Mouse (Mus musculus) liver, embryonic 16.5 days (tissue): ENCODE data around the gene Hbs1l. TPM values are rescaled to one million over a fixed set of nuclear protein-coding genes. Genes with fewer than 3 reads are reported as not detected.

ENCODE experiments used
- ATAC-seq: fragments of 200-750 bp; cut with Nextera tagmentation; 2 replicates; pipeline ENCODE4 v1.8.0; 2017; ENCODE audit warnings: low read depth, mild to moderate bottlenecking, moderate number of reproducible peaks, moderate library complexity
- H3K27ac ChIP-seq: fragments of 300-500 bp; sonication (generic); 2 replicates; pipeline ENCODE4 v1.5.1; 2014; ENCODE audit warnings: mild to moderate bottlenecking, low read length
- H3K27me3 ChIP-seq: fragments of 300-500 bp; sonication (generic); 2 replicates; pipeline ENCODE4 v1.6.1; 2014; ENCODE audit warnings: low read depth, low read length, mixed read lengths; ENCODE audit not compliant: control insufficient read depth, insufficient read depth
- H3K36me3 ChIP-seq: fragments of 300-500 bp; sonication (generic); 2 replicates; pipeline ENCODE4 v1.6.1; 2014; ENCODE audit warnings: mild to moderate bottlenecking; ENCODE audit not compliant: control insufficient read depth, insufficient read depth
- H3K4me1 ChIP-seq: fragments of 300-500 bp; sonication (generic); 2 replicates; pipeline ENCODE4 v1.6.1; 2014; ENCODE audit warnings: low read depth, low read length, mixed read lengths; ENCODE audit not compliant: control insufficient read depth
- H3K4me2 ChIP-seq: fragments of 300-500 bp; sonication (generic); 2 replicates; pipeline ENCODE4 v1.6.1; 2014; ENCODE audit warnings: low read depth, low read length, mixed read lengths
- H3K4me3 ChIP-seq: fragments of 300-500 bp; sonication (generic); 2 replicates; pipeline ENCODE4 v1.5.1; 2014; ENCODE audit warnings: low read depth, mild to moderate bottlenecking, low read length
- H3K9ac ChIP-seq: fragments of 300-500 bp; sonication (generic); 2 replicates; pipeline ENCODE4 v1.6.1; 2014; ENCODE audit warnings: low read depth, low read length
- H3K9me3 ChIP-seq: fragments of 300-500 bp; sonication (generic); replicated peaks from 2 replicates; pipeline ENCODE4 v1.6.1; 2016; ENCODE audit warnings: low read length; ENCODE audit not compliant: control insufficient read depth
- WGBS: fragments of 180-500 bp; shearing (Covaris S2); extraction: QIAGEN DNeasy Blood & Tissue Kit; methylation state at CpG from one replicate; pipeline ENCODE4 v1.1.7; 2014; ENCODE audit not compliant: insufficient replicate concordance; 5-methylcytosine and 5-hydroxymethylcytosine counted together
- polyA plus RNA-seq: library from polyadenylated mRNA; unstranded; fragments of >200 nt; fragmentation: Nextera tagmentation; extraction: Ambion mirVana; gene quantifications from 2 replicates; pipeline ENCODE4 v1.2.1, GENCODE M21; 2015

Hbs1l gene
- polyA plus RNA-seq, 1 experiment from 2014 or later: 58.7 TPM

DNA sequence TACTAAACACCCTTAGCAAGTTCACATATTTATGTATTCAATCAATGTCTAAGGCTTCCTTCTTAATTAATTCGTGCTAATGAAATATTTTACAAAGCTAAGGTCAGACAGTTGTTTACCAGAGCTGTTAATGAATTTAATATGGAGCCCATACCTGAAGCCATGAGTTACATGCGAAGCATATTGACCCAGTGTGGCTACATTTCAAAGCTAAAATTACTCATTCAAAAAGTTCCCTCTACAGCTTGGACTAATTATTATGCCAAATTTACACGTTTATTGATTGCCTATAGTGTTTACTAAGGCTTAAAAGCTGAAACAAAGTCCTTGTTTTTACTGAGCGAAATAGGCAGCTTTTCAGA is 401 bp upstream of the Hbs1l start:
- Histone ChIP-seq H3K27ac (peak overlapping the region; percentile 75), H3K36me3 (peaks cover 9% of the 10 kb centered on the region), H3K4me2 (peak overlapping the region; percentile 58), H3K27me3 (no peaks in the 10 kb centered on the region), H3K4me3 (peak overlapping the region; percentile 74), H3K9me3 (no peaks in the 10 kb centered on the region), H3K4me1 (peaks cover 17% of the 10 kb centered on the region), H3K9ac (peak overlapping the region; percentile 95)
- 36% methylated on average over 4 of the region's 4 CpGs for WGBS
- no peak for ATAC-seq

- ATAC-seq: no peak
- Histone ChIP-seq H3K4me2 (no peak overlapping the region), H3K4me1 (peaks cover 17% of the 10 kb centered on the region), H3K9me3 (no peaks in the 10 kb centered on the region), H3K27ac (no peak overlapping the region), H3K36me3 (peaks cover 23% of the 10 kb centered on the region), H3K9ac (no peak overlapping the region), H3K4me3 (no peak overlapping the region), H3K27me3 (no peaks in the 10 kb centered on the region)
- WGBS: 82% methylated on average over 2 of the region's 2 CpGs
These were observed 3.2 kb downstream of the Hbs1l start for GRCm38 (mm10) chr10:21298972-21299371.

DNA sequence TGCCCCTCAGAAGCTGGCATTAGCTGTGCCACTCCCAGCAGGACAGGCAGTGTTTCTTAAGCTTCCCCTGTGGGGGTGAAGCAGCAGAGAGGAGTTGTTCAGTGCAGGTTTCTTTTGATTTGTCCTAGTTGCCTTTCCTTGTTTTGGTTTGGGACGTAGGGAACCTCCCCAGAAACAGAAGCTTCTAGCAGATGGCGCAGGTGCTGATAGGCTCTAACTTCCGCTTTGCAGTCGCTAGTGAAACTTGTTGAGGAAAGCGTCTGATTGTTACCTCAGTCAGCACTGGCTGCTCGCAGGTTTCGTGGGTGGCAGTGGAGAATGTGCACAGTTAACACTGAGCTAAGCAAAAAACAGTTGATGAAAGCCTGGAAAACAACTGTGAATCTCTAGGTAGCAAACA is 6.0 kb downstream of the Hbs1l start:
- H3K4me3 ChIP-seq: no peak overlapping the region
- WGBS: 70% methylated on average over 7 of the region's 7 CpGs
- H3K36me3 ChIP-seq: peaks cover 37% of the 10 kb centered on the region
- peaks cover 14% of the 10 kb centered on the region for H3K4me1 ChIP-seq
- H3K9me3 ChIP-seq: no peaks in the 10 kb centered on the region
- H3K27ac ChIP-seq: no peak overlapping the region
- ATAC-seq: no peak
- no peak overlapping the region for H3K4me2 ChIP-seq
- H3K9ac ChIP-seq: no peak overlapping the region
- no peaks in the 10 kb centered on the region for H3K27me3 ChIP-seq

GRCm38 (mm10) chr10:21304672-21305632 is 9.2 kb downstream of the Hbs1l start:
- WGBS: 89% methylated on average over 11 of the region's 11 CpGs
- H3K9ac ChIP-seq: no peak overlapping the region
- no peak for ATAC-seq
- H3K9me3 ChIP-seq: no peaks in the 10 kb centered on the region
- H3K36me3 ChIP-seq: peaks cover 32% of the 10 kb centered on the region
- H3K27ac ChIP-seq: no peak overlapping the region
- H3K4me2 ChIP-seq: no peak overlapping the region
- H3K4me1 ChIP-seq: no peaks in the 10 kb centered on the region
- H3K27me3 ChIP-seq: no peaks in the 10 kb centered on the region
- H3K4me3 ChIP-seq: no peak overlapping the region

DNA sequence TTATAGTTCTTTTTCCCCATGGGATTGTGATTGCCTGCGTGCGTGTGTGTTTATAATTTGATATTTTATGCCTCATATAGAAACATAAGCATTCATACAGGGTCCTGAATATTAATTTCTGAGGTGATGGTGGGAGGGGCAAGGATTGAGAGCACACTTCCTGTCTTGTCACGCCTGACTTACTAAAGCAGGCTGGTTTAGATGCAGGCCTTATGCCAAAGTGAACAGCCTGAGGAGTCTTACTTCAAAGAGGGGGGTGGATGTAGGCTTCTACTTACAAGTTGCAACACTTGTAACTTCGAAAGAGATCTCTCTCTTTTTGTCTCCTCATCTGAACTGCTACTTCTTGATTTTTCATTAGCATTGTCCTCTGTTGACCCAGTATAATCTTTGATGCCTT is 18.0 kb downstream of the Hbs1l start:
- Histone ChIP-seq H3K27ac (no peak overlapping the region), H3K27me3 (no peaks in the 10 kb centered on the region), H3K4me3 (no peak overlapping the region), H3K36me3 (peaks cover 5% of the 10 kb centered on the region; the same call in 1 of the 2 replicates), H3K4me2 (no peak overlapping the region), H3K4me1 (no peaks in the 10 kb centered on the region), H3K9me3 (no peaks in the 10 kb centered on the region), H3K9ac (no peak overlapping the region)
- no peak for ATAC-seq
- WGBS: 77% methylated on average over 4 of the region's 4 CpGs

DNA sequence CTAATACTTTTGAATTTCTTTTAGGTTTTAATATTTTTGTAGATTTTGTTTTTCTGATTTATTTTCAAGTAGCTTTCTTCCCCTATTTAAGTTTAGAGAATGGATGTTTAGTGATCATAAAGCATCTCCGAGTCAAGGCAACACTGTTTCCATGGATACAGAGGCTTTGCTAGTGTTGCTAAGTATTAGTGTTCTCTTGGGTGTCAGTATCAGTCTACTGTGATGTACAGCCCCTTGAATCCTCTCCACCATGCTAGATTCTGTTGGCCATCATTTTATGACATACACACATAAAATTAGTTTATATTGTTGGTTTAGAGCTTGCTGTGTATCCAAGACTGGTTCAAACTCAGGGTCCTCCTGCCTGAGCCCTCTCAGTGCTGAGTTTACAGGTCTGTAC is 20.3 kb downstream of the Hbs1l start:
- no peak overlapping the region for H3K4me3 ChIP-seq

DNA sequence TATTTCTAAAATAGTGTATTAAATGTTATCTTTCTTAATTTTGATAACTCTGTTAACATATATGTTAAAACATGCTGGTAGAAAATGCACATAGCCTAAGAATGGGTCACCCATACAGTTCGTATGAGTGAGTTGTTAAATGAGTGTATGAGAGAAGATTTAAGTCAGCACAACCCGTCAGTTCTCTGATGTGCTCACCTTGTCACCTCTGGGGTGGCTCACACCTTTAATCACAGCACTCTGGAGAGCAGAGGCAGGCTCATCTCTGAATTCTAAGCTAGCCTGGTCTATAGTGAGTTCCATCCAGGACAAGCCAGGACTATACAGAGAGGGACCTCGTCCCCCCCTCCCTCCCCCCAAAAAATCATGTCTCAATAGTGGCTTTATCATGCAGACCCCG is 22.5 kb downstream of the Hbs1l start:
- no peak for ATAC-seq
- Histone ChIP-seq H3K4me1 (no peaks in the 10 kb centered on the region; the same call in 1 of the 2 replicates), H3K4me2 (no peak overlapping the region), H3K9me3 (no peaks in the 10 kb centered on the region), H3K9ac (no peak overlapping the region), H3K27me3 (no peaks in the 10 kb centered on the region), H3K27ac (no peak overlapping the region), H3K36me3 (peaks cover 5% of the 10 kb centered on the region; the same call in 1 of the 2 replicates), H3K4me3 (no peak overlapping the region)
- 87% methylated on average over 4 of the region's 4 CpGs for WGBS

More for the DNA sequence above, 20.3 kb downstream of the Hbs1l start:
- H3K36me3 ChIP-seq: peaks cover 5% of the 10 kb centered on the region; the same call in 1 of the 2 replicates
- no peak overlapping the region for H3K9ac ChIP-seq
- H3K9me3 ChIP-seq: no peaks in the 10 kb centered on the region
- no peak for ATAC-seq
- no peak overlapping the region for H3K4me2 ChIP-seq
- H3K4me1 ChIP-seq: no peaks in the 10 kb centered on the region
- no peaks in the 10 kb centered on the region for H3K27me3 ChIP-seq
- H3K27ac ChIP-seq: no peak overlapping the region
- 89% methylated on average over 1 of the region's 1 CpGs for WGBS

DNA sequence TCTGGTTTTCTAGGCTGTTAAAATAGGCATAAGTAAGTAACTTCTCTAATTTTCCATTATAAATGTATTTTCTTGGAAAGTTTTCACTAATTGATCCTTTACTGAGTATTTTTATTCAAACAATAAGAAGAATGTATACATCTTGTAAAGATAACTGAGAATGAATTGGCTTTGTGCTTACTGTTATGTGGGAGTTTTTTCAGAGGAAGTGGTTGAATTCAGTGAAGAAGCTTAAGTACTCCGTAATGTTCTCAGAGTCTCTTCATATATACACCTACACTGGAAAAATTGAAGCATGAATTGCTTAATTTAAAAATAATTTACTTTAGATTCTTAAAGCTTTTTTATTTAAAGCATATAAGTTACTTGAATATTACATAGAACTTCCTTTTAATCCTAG is 23.2 kb downstream of the Hbs1l start:
- Histone ChIP-seq H3K4me3 (no peak overlapping the region), H3K4me1 (no peaks in the 10 kb centered on the region; the same call in 1 of the 2 replicates), H3K9me3 (no peaks in the 10 kb centered on the region), H3K4me2 (no peak overlapping the region), H3K27ac (no peak overlapping the region), H3K27me3 (no peaks in the 10 kb centered on the region), H3K9ac (no peak overlapping the region), H3K36me3 (peaks cover 5% of the 10 kb centered on the region; the same call in 1 of the 2 replicates)
- no peak for ATAC-seq
- WGBS: 93% methylated on average over 1 of the region's 1 CpGs

- no peak overlapping the region for H3K4me3 ChIP-seq
- no peak overlapping the region for H3K27ac ChIP-seq
- no peaks in the 10 kb centered on the region; the same call in 1 of the 2 replicates for H3K4me1 ChIP-seq
- no peaks in the 10 kb centered on the region for H3K27me3 ChIP-seq
- WGBS: 85% methylated on average over 6 of the region's 6 CpGs
- no peaks in the 10 kb centered on the region for H3K9me3 ChIP-seq
- H3K36me3 ChIP-seq: peaks cover 5% of the 10 kb centered on the region; the same call in 1 of the 2 replicates
- H3K4me2 ChIP-seq: no peak overlapping the region
- ATAC-seq: no peak
- H3K9ac ChIP-seq: no peak overlapping the region
These were observed 24.8 kb downstream of the Hbs1l start for GRCm38 (mm10) chr10:21320601-21321000.
